Mouse (Mus musculus): Measurements from ENCODE around the gene Dock3. TPM values are rescaled to one million over a fixed set of nuclear protein-coding genes. Genes with fewer than 3 reads are reported as not detected.

Gene Dock3
- total and polyA plus RNA-seq, 3 experiments = 1.0 to 9.0 (median 6.6) TPM

- H3K36me3 ChIP-seq (ENCODE audit: control insufficient read depth, insufficient read depth, low read length) = peaks cover 3% of the 10 kb centered on the region; the same call in 1 of the 2 replicates
- H3K27me3 ChIP-seq (ENCODE audit: control insufficient read depth, insufficient read depth, low read length) = no peaks in the 10 kb centered on the region
- H3K9ac ChIP-seq (ENCODE audit: low read depth, low read length) = no peak overlapping the region
- intact Hi-C loops (cut with DNase I) = no loop called here
- no peak overlapping the region for H3K4me3 ChIP-seq
- DNase-seq = no peak
- TF ChIP-seq EP300 (IDR thresholded peaks at IDR 0.05; ENCODE audit: insufficient read depth, low read depth, low read length) = no peak
- TF ChIP-seq CTCF (IDR thresholded peaks at IDR 0.05) = no peak
- 0 out of 2 replicates have a peak, but pooled peaks cover 2% of the 10 kb centered on the region for H3K79me2 ChIP-seq (replicated peaks; ENCODE audit: control insufficient read depth, insufficient read depth, low read length)
- peaks cover 2% of the 10 kb centered on the region; the same call in 1 of the 2 replicates for H3K4me1 ChIP-seq (ENCODE audit: control insufficient read depth, insufficient read depth, low read length)
- WGBS = 43% methylated on average over 4 of the region's 4 CpGs
- H3K27ac ChIP-seq = no peak overlapping the region
Measured at GRCm38 (mm10) chr9:106879471-106879870, 352.2 kb downstream of the Dock3 start.

DNA sequence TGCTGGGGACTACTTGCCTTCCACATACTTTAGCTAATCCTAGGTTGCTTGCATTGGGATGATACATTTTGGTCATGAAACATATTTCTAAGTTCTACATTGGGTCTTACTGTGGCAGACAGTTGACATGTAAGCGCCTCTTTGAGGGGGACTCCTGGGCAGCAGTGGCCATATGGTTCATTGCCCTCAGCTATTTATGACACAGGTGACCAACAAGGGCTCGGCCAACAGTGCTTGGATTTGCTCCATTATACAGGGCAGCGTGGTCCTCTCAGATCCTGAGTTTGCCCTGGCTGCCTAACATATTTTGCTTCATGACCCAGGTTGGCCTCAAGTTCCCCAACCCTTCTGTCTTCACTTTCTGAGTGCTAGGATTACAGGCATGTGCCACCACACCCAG, 355.0 kb downstream of the Dock3 start:
- 76% methylated on average over 3 of the region's 3 CpGs for WGBS
- H3K79me2 ChIP-seq (replicated peaks; ENCODE audit: control insufficient read depth, insufficient read depth, low read length) = no peaks in the 10 kb centered on the region
- no peak overlapping the region for H3K27ac ChIP-seq
- H3K36me3 ChIP-seq (ENCODE audit: control insufficient read depth, insufficient read depth, low read length) = no peaks in the 10 kb centered on the region
- no peak for DNase-seq
- H3K27me3 ChIP-seq (ENCODE audit: control insufficient read depth, insufficient read depth, low read length) = no peaks in the 10 kb centered on the region
- H3K9ac ChIP-seq (ENCODE audit: low read depth, low read length) = no peak overlapping the region
- no peak overlapping the region for H3K4me3 ChIP-seq
- intact Hi-C loops (cut with DNase I) = no loop called here
- no peaks in the 10 kb centered on the region for H3K4me1 ChIP-seq (ENCODE audit: control insufficient read depth, insufficient read depth, low read length)
- no peak for TF ChIP-seq CTCF (IDR thresholded peaks at IDR 0.05)
- TF ChIP-seq POLR2A (IDR thresholded peaks at IDR 0.05; ENCODE audit: insufficient read depth, low read depth, low read length) = no peak
- TF ChIP-seq EP300 (IDR thresholded peaks at IDR 0.05; ENCODE audit: insufficient read depth, low read depth, low read length) = no peak

DNA sequence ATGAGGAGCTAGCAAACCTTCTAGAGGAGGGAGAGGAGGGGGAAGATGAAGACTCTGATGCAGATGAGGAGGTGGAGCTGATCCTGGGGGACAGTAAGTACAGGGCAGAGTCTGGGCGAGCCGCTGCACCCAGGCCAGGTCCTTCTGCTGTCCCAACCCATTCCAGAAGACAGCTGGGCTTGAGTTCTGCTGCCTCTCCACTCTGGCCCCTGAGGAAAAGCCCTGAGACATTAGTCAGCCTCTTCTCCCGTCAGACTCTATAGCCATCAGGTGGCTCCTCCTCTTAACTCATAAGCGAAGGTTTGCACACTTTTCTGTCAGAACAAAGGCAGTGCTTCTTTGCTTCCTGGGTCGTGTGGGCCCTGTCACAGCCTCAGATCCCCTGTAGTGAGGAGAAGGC, 357.5 kb downstream of the Dock3 start:
- no peaks in the 10 kb centered on the region for H3K4me1 ChIP-seq (ENCODE audit: control insufficient read depth, insufficient read depth, low read length)
- no peak for DNase-seq
- H3K27me3 ChIP-seq (ENCODE audit: control insufficient read depth, insufficient read depth, low read length) = no peaks in the 10 kb centered on the region
- WGBS = 84% methylated on average over 5 of the region's 5 CpGs
- H3K4me3 ChIP-seq = no peak overlapping the region
- TF ChIP-seq EP300 (IDR thresholded peaks at IDR 0.05; ENCODE audit: insufficient read depth, low read depth, low read length) (no peak), CTCF (IDR thresholded peaks at IDR 0.05) (no peak), POLR2A (IDR thresholded peaks at IDR 0.05; ENCODE audit: insufficient read depth, low read depth, low read length) (no peak)
- intact Hi-C loops (cut with DNase I) = no loop called here
- no peak overlapping the region for H3K9ac ChIP-seq (ENCODE audit: low read depth, low read length)
- no peaks in the 10 kb centered on the region for H3K36me3 ChIP-seq (ENCODE audit: control insufficient read depth, insufficient read depth, low read length)
- H3K79me2 ChIP-seq (replicated peaks; ENCODE audit: control insufficient read depth, insufficient read depth, low read length) = no peaks in the 10 kb centered on the region
- H3K27ac ChIP-seq = no peak overlapping the region

DNA sequence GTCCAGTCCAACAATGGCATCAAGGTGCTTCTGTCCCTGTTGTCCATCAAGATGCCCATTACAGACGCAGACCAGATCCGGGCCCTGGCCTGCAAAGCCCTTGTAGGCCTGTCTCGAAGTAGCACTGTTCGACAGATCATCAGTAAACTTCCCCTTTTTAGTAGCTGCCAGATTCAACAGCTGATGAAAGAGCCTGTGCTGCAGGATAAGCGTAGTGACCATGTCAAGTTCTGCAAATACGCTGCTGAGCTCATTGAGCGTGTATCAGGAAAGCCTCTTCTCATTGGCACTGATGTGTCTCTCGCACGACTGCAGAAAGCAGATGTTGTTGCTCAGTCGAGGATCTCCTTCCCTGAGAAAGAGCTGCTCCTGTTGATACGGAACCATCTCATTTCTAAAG, 373.7 kb downstream of the Dock3 start:
- Histone ChIP-seq H3K36me3 (ENCODE audit: control insufficient read depth, insufficient read depth, low read length) (peaks cover 2% of the 10 kb centered on the region), H3K79me2 (replicated peaks; ENCODE audit: control insufficient read depth, insufficient read depth, low read length) (no peaks in the 10 kb centered on the region), H3K27me3 (ENCODE audit: control insufficient read depth, insufficient read depth, low read length) (no peaks in the 10 kb centered on the region), H3K4me3 (no peak overlapping the region), H3K4me1 (ENCODE audit: control insufficient read depth, insufficient read depth, low read length) (no peaks in the 10 kb centered on the region), H3K27ac (no peak overlapping the region), H3K9ac (ENCODE audit: low read depth, low read length) (no peak overlapping the region)
- WGBS = 87% methylated on average over 11 of the region's 11 CpGs
- TF ChIP-seq EP300 (IDR thresholded peaks at IDR 0.05; ENCODE audit: insufficient read depth, low read depth, low read length) (no peak), CTCF (IDR thresholded peaks at IDR 0.05) (no peak), POLR2A (IDR thresholded peaks at IDR 0.05; ENCODE audit: insufficient read depth, low read depth, low read length) (no peak)
- intact Hi-C loops (cut with DNase I) = no loop called here
- DNase-seq = no peak

GRCm38 (mm10) chr9:106856664-106857063, 375.0 kb downstream of the Dock3 start:
- no peaks in the 10 kb centered on the region for H3K4me1 ChIP-seq (ENCODE audit: control insufficient read depth, insufficient read depth, low read length)
- H3K9ac ChIP-seq (ENCODE audit: low read depth, low read length) = no peak overlapping the region
- H3K79me2 ChIP-seq (replicated peaks; ENCODE audit: control insufficient read depth, insufficient read depth, low read length) = no peaks in the 10 kb centered on the region
- H3K4me3 ChIP-seq = no peak overlapping the region
- peaks cover 2% of the 10 kb centered on the region for H3K36me3 ChIP-seq (ENCODE audit: control insufficient read depth, insufficient read depth, low read length)
- H3K27me3 ChIP-seq (ENCODE audit: control insufficient read depth, insufficient read depth, low read length) = no peaks in the 10 kb centered on the region
- DNase-seq = no peak
- TF ChIP-seq CTCF (IDR thresholded peaks at IDR 0.05) = peak; percentile 19; the same call in 1 of the 2 replicates
- no peak for TF ChIP-seq POLR2A (IDR thresholded peaks at IDR 0.05; ENCODE audit: insufficient read depth, low read depth, low read length)
- intact Hi-C loops (cut with DNase I) = no loop called here
- WGBS = 85% methylated on average over 3 of the region's 3 CpGs
- H3K27ac ChIP-seq = no peak overlapping the region

Small RNA genes lying within 50 kb of the gene (microRNA-seq; reads per million reads assigned to microRNA genes)
- gene Gm22238 = 0 to 0.77 reads per million in 2 experiments

Other genes starting within 250 kb of the Dock3 start
- 10 to 100 TPM; 29.0 to 36.0 TPM for gene Mapkapk3, start 58.0 kb upstream of the Dock3 start, total RNA-seq (2021)
- 26.1 and 40.8 TPM in 2 replicates for gene Mapkapk3, start 58.0 kb upstream of the Dock3 start, polyA plus RNA-seq (2012; rRNA removed)
- 100 to 1,000 TPM; 151 to 167 TPM for gene Cish, start 64.1 kb upstream of the Dock3 start, total RNA-seq (2021)
- gene Cish, start 64.1 kb upstream of the Dock3 start, polyA plus RNA-seq (2012; rRNA removed) = 89.8 and 118 TPM in 2 replicates
- gene Hemk1, start 106.4 kb upstream of the Dock3 start, total RNA-seq (2021) = 10 to 100 TPM; 21.2 to 21.4 TPM
- 30.3 and 37.0 TPM in 2 replicates for gene Hemk1, start 106.4 kb upstream of the Dock3 start, polyA plus RNA-seq (2012; rRNA removed)
- 1 to 10 TPM; 5.2 to 6.5 TPM for gene 6430571L13Rik, start 108.7 kb upstream of the Dock3 start, total RNA-seq (2021)
- gene 6430571L13Rik, start 108.7 kb upstream of the Dock3 start, polyA plus RNA-seq (2012; rRNA removed) = 4.1 and 5.0 TPM in 2 replicates
- 10 to 100 TPM; 12.9 to 14.1 TPM for gene Cacna2d2, start 167.7 kb upstream of the Dock3 start, total RNA-seq (2021)
- 10.5 and 13.3 TPM in 2 replicates for gene Cacna2d2, start 167.7 kb upstream of the Dock3 start, polyA plus RNA-seq (2012; rRNA removed)

Data from heart, adult 2 months (tissue).